Mouse (Mus musculus) forelimb bud, embryonic 11.5 days (tissue): ENCODE data around the gene Apol7a.

Experiments used
- DNase-seq: peaks from one replicate; pipeline ENCODE4 v3.0.0-alpha.2; 2012; ENCODE audit warnings: low read depth, low spot score

Gene Apol7a

DNA sequence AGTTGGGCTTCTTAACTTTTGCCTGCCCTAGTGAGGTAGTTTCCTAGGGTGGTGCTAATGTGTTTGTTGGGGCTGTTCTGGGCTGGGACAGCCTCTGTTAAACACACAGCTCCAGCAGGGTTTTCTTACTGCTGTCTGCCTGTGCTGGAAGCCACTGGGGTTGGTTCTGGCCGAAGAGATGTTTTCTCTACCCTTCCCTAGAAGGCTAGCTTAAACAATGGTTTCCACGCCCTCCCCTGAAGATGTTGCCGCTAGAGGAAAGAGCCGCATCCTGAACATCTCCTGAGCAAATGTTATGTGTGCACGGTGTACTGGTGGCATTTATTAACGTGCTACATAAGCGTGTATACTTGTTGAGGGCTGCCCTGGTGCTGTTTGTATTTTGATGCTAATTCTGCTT lies 50.8 kb downstream of the Apol7a start:
- no peak for DNase-seq

- DNase-seq, result no peak
These were observed 54.5 kb downstream of the Apol7a start for GRCm38 (mm10) chr15:77344127-77345125.

- DNase-seq, result peak; percentile 83
These were observed 55.3 kb downstream of the Apol7a start for GRCm38 (mm10) chr15:77343527-77344091.

GRCm38 (mm10) chr15:77342962-77343526 lies 55.9 kb downstream of the Apol7a start:
- DNase-seq, result no peak

- no peak for DNase-seq
These were observed 56.9 kb downstream of the Apol7a start for GRCm38 (mm10) chr15:77342005-77342404.

DNA sequence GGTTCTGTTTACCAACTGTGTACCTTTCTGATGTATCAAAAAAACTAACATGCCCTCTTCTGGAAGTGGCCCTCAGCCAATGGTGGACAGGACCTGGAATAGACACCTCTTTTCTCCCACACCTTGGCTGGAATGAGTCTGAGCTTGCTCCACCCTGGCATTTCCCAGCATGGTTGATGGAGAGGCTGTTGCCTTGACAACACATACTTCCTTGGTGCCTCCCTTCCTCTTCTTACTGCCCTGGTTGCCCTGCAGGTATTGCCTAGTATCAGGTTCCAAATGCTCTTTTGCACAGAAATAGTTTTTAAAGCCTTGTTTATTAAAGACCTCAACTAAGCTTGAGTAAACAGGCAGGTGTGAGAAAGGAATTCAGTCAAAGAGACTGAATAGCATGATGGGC lies 58.3 kb downstream of the Apol7a start:
- DNase-seq, result no peak

DNA sequence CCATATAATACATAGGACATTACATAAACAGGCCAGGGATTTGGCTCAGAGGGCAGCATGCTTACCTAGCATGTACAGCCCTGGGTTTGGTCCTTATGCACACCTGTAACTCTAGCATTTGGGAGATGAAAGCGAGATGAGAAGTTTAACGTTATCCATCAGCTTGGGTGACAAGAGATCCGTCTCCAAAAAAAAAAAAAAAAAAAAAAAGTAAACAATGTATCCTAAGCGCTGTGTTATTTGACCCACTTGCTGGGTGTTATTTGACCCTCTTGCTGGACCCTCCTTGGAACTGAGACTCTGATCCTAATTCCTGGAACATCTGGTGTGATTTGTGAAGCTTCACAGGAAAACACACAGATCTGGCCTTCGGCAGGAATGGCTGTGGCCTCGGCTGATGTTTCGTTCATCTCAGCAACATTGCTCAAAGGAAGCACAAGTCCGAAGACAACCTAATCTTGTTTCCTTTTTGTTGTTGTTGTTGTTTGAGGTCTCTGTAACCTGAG lies 59.9 kb downstream of the Apol7a start:
- no peak for DNase-seq

GRCm38 (mm10) chr15:77338451-77338850 lies 60.5 kb downstream of the Apol7a start:
- DNase-seq, result no peak
